ENCODE assay signal across 11 mouse cellular contexts in genomic region chr2:6876547-6876946, GRCm38 (mm10).
A peak's percentile ranks its signal among the peaks of the same experiment; 100 is the strongest.
DNase-seq lines count a peak whose midpoint lies in the region; ATAC-seq and TF ChIP-seq lines count a peak whose summit lies in the region.
"Had no signal": no experiment of that assay in that cellular context is flagged by ENCODE, and none has a peak within 500 bp of the region (broad histone marks: within the 10 kb centered on the region; RNA-seq: fewer than 3 reads in every experiment).

No protein-coding gene starts in this region.

- no peaks in the 10 kb centered on the region for H3K27me3 ChIP-seq in forebrain, embryonic 16.5 days (replicated peaks; ENCODE audit: control insufficient read depth, insufficient read depth, low read length)
- H3K27me3 ChIP-seq in myocyte (ENCODE audit: control insufficient read depth, insufficient read depth, insufficient read length) = no peaks in the 10 kb centered on the region
- H3K27me3 ChIP-seq in liver, postnatal 0 days (ENCODE audit: insufficient read depth, low read length) = peaks cover 18% of the 10 kb centered on the region

- TF ChIP-seq EP300 in liver, postnatal 0 days (IDR thresholded peaks at IDR 0.05; ENCODE audit: low read depth) = no peak

- H3K36me3 ChIP-seq in forebrain, embryonic 16.5 days (ENCODE audit: control insufficient read depth, insufficient read depth) = no peaks in the 10 kb centered on the region
- H3K36me3 ChIP-seq in myocyte (ENCODE audit: control insufficient read depth, insufficient read depth) = no peaks in the 10 kb centered on the region
- no peaks in the 10 kb centered on the region for H3K36me3 ChIP-seq in liver, postnatal 0 days (replicated peaks; ENCODE audit: insufficient read depth, low read length)

- no peak for ATAC-seq in cerebellum, adult (ENCODE audit: insufficient number of reproducible peaks, low FRiP score, low TSS enrichment)
- no peak for ATAC-seq in forebrain, embryonic 16.5 days
- ATAC-seq in liver, postnatal 0 days = no peak
- ATAC-seq in granulocyte monocyte progenitor cell, adult 5-6 weeks (replicated peaks; ENCODE audit: poor library complexity, severe bottlenecking) = no peak
- ATAC-seq: inflammation-experienced regulatory T-cells, adult 6 months had no signal

- H3K79me2 ChIP-seq in myocyte (ENCODE audit: control insufficient read depth, insufficient read depth) = peaks cover 21% of the 10 kb centered on the region

- H3K4me1 ChIP-seq in forebrain, embryonic 16.5 days (replicated peaks; ENCODE audit: control insufficient read depth, insufficient read depth, low read length) = peaks cover 36% of the 10 kb centered on the region
- H3K4me1 ChIP-seq in liver, postnatal 0 days (ENCODE audit: insufficient read depth) = peaks cover under 1% of the 10 kb centered on the region; the same call in 1 of the 2 replicates

- H3K9ac ChIP-seq in forebrain, embryonic 16.5 days (replicated peaks; ENCODE audit: low read depth, low read length) = peak overlapping the region; percentile 30
- no peak overlapping the region for H3K9ac ChIP-seq in liver, postnatal 0 days (replicated peaks)

- H3K4me3 ChIP-seq in left cerebral cortex, adult 2 months = no peak overlapping the region
- peak overlapping the region; percentile 27 for H3K4me3 ChIP-seq in forebrain, embryonic 16.5 days (replicated peaks; ENCODE audit: low read length)
- peak overlapping the region; percentile 65 for H3K4me3 ChIP-seq in myocyte
- no peak overlapping the region for H3K4me3 ChIP-seq in liver, postnatal 0 days (ENCODE audit: low read depth, low read length)

- H3ac ChIP-seq in myocyte (ENCODE audit: control insufficient read depth, insufficient read length) = no peak overlapping the region

- WGBS in forebrain, embryonic 16.5 days = 20% methylated on average over 5 of the region's 5 CpGs
- 69% methylated on average over 5 of the region's 5 CpGs for WGBS in liver, postnatal 0 days (ENCODE audit: insufficient replicate concordance)

- no peaks in the 10 kb centered on the region for H3K9me3 ChIP-seq in forebrain, embryonic 16.5 days (ENCODE audit: control insufficient read depth, low read length)
- no peaks in the 10 kb centered on the region for H3K9me3 ChIP-seq in liver, postnatal 0 days (ENCODE audit: low read length)

- no peak for TF ChIP-seq POLR2A in myocyte (IDR thresholded peaks at IDR 0.05; ENCODE audit: insufficient read length, low read depth)

- H3K4me2 ChIP-seq in forebrain, embryonic 16.5 days (ENCODE audit: low read length) = peak overlapping the region; percentile 69
- peak overlapping the region; percentile 91 for H3K4me2 ChIP-seq in myocyte (ENCODE audit: low read depth)
- no peak overlapping the region for H3K4me2 ChIP-seq in liver, postnatal 0 days (ENCODE audit: low read depth, low read length)

- H3K27ac ChIP-seq in left cerebral cortex, adult 2 months = peak overlapping the region; percentile 96
- peak overlapping the region; percentile 86 for H3K27ac ChIP-seq in forebrain, embryonic 16.5 days (ENCODE audit: low read length)
- no peak overlapping the region for H3K27ac ChIP-seq in liver, postnatal 0 days (ENCODE audit: low read depth)

- intact Hi-C loops in left cerebral cortex, adult 2 months (cut with DNase I) = loop anchor here (5.0 to 10.0 kb wide), 2 partner anchors 36 to 152 kb away; no protein-coding TSS in a partner anchor
- intact Hi-C loops in left cerebral cortex, postnatal 14 days (cut with DNase I) = no loop called here

- DNase-seq in cerebellum, postnatal 14 days = peak; percentile 30 to 37
- peak; percentile 52 to 58 for DNase-seq in left cerebral cortex, adult 2 months (ENCODE audit: extremely low spot score in 1 of 2, low spot score in 2 of 2)
- no peak for DNase-seq in left cerebral cortex, postnatal 14 days (ENCODE audit: low spot score in 2 of 2)
- DNase-seq in liver, postnatal 0 days = no peak
- DNase-seq: adrenal gland, postnatal 10 days; cerebellum, postnatal 36 days had no signal

- no peak for TF ChIP-seq CTCF in left cerebral cortex, adult 2 months (IDR thresholded peaks at IDR 0.05)
- no peak for TF ChIP-seq CTCF in liver, postnatal 0 days (IDR thresholded peaks at IDR 0.05; ENCODE audit: low read depth)

TF ChIP-seq in myocyte, 11 proteins besides CTCF, POLR2A, EP300 and RAD21:
- no peak for TF ChIP-seq MAX (IDR thresholded peaks at IDR 0.05; ENCODE audit: low read depth)
- no peak for TF ChIP-seq POLR2AphosphoS2 (IDR thresholded peaks at IDR 0.05; ENCODE audit: insufficient read length, low read depth)
- peak in 2 of 3 experiments; percentile 66 to 67 for TF ChIP-seq MYOD1 (IDR thresholded peaks at IDR 0.05; ENCODE audit: control insufficient read depth in 1 of 3, insufficient read length in 2 of 3, low read depth in 2 of 3)
- TF ChIP-seq TCF12 (IDR thresholded peaks at IDR 0.05; ENCODE audit: insufficient read depth, poor library complexity, severe bottlenecking) = peak; percentile 84
- no peak for TF ChIP-seq CEBPB (IDR thresholded peaks at IDR 0.05; ENCODE audit: insufficient read depth, poor library complexity, severe bottlenecking)
- peak in 2 of 3 experiments; percentile 40 to 72 for TF ChIP-seq MYOG (IDR thresholded peaks at IDR 0.05; ENCODE audit: control insufficient read depth in 1 of 3, insufficient read depth in 1 of 3, insufficient read length in 2 of 3, low read depth in 2 of 3)
- no peak for TF ChIP-seq USF1 (IDR thresholded peaks at IDR 0.05; ENCODE audit: low read depth)
- no peak for TF ChIP-seq E2F4 (IDR thresholded peaks at IDR 0.05; ENCODE audit: insufficient read depth)
- TF ChIP-seq TCF3 (IDR thresholded peaks at IDR 0.05; ENCODE audit: insufficient read length, low read depth) = no peak
- no peak for TF ChIP-seq REST (IDR thresholded peaks at IDR 0.05; ENCODE audit: insufficient read depth, insufficient read length)
- TF ChIP-seq SRF (IDR thresholded peaks at IDR 0.05; ENCODE audit: control insufficient read depth, insufficient read length, low read depth) = no peak

Comparison
In these comparisons a context has a peak if more than half of its experiments do, and no peak if none do; other contexts are left out.
1. DNase-seq: peak in cerebellum, postnatal 14 days (2 of 2) and left cerebral cortex, adult 2 months (2 of 2); none in left cerebral cortex, postnatal 14 days (0 of 2) and liver, postnatal 0 days (single experiment).
2. H3K4me3 ChIP-seq: peak in forebrain, embryonic 16.5 days (single experiment) and myocyte (single experiment); none in left cerebral cortex, adult 2 months (single experiment) and liver, postnatal 0 days (single experiment).